Mouse (Mus musculus): ENCODE results near the gene Exoc3l4. TPM values are rescaled to one million over a fixed set of nuclear protein-coding genes. Genes with fewer than 3 reads are reported as not detected.

Exoc3l4 gene
- polyA plus RNA-seq, 1 experiment, result 23.2 TPM

- TF ChIP-seq CEBPB (IDR thresholded peaks at IDR 0.05; ENCODE audit: insufficient read depth, poor library complexity, severe bottlenecking) (no peak), SRF (IDR thresholded peaks at IDR 0.05; ENCODE audit: control insufficient read depth, insufficient read length, low read depth) (no peak), MYOD1 (IDR thresholded peaks at IDR 0.05; ENCODE audit: control insufficient read depth in 1 of 3, insufficient read length in 2 of 3, low read depth in 2 of 3) (no peak), REST (IDR thresholded peaks at IDR 0.05; ENCODE audit: insufficient read depth, insufficient read length) (no peak), POLR2A (IDR thresholded peaks at IDR 0.05; ENCODE audit: insufficient read length, low read depth) (no peak), TCF12 (IDR thresholded peaks at IDR 0.05; ENCODE audit: insufficient read depth, poor library complexity, severe bottlenecking) (no peak), POLR2AphosphoS2 (IDR thresholded peaks at IDR 0.05; ENCODE audit: insufficient read length, low read depth) (no peak), MYOG (IDR thresholded peaks at IDR 0.05; ENCODE audit: control insufficient read depth in 1 of 3, insufficient read depth in 1 of 3, insufficient read length in 2 of 3, low read depth in 2 of 3) (no peak)
- Histone ChIP-seq H3K4me2 (ENCODE audit: low read depth) (no peak overlapping the region), H3K36me3 (ENCODE audit: control insufficient read depth, insufficient read depth) (no peaks in the 10 kb centered on the region), H3K27me3 (ENCODE audit: control insufficient read depth, insufficient read depth, insufficient read length) (no peaks in the 10 kb centered on the region), H3K79me2 (ENCODE audit: control insufficient read depth, insufficient read depth) (no peaks in the 10 kb centered on the region), H3K4me3 (no peak overlapping the region), H3ac (ENCODE audit: control insufficient read depth, insufficient read length) (no peak overlapping the region)
Observed at GRCm38 (mm10) chr12:111424547-111424946, 7.7 kb downstream of the Exoc3l4 start.

- H3K36me3 ChIP-seq (ENCODE audit: control insufficient read depth, insufficient read depth), result no peaks in the 10 kb centered on the region
- no peak overlapping the region for H3K4me3 ChIP-seq
- H3K27me3 ChIP-seq (ENCODE audit: control insufficient read depth, insufficient read depth, insufficient read length), result no peaks in the 10 kb centered on the region
- no peaks in the 10 kb centered on the region for H3K79me2 ChIP-seq (ENCODE audit: control insufficient read depth, insufficient read depth)
- no peak overlapping the region for H3ac ChIP-seq (ENCODE audit: control insufficient read depth, insufficient read length)
- TF ChIP-seq TCF3 (IDR thresholded peaks at IDR 0.05; ENCODE audit: insufficient read length, low read depth) (no peak), CEBPB (IDR thresholded peaks at IDR 0.05; ENCODE audit: insufficient read depth, poor library complexity, severe bottlenecking) (no peak), SRF (IDR thresholded peaks at IDR 0.05; ENCODE audit: control insufficient read depth, insufficient read length, low read depth) (no peak), MYOG (IDR thresholded peaks at IDR 0.05; ENCODE audit: control insufficient read depth in 1 of 3, insufficient read depth in 1 of 3, insufficient read length in 2 of 3, low read depth in 2 of 3) (no peak), E2F4 (IDR thresholded peaks at IDR 0.05; ENCODE audit: insufficient read depth) (no peak), TCF12 (IDR thresholded peaks at IDR 0.05; ENCODE audit: insufficient read depth, poor library complexity, severe bottlenecking) (no peak), POLR2A (IDR thresholded peaks at IDR 0.05; ENCODE audit: insufficient read length, low read depth) (no peak), MAX (IDR thresholded peaks at IDR 0.05; ENCODE audit: low read depth) (no peak), MYOD1 (IDR thresholded peaks at IDR 0.05; ENCODE audit: control insufficient read depth in 1 of 3, insufficient read length in 2 of 3, low read depth in 2 of 3) (no peak), POLR2AphosphoS2 (IDR thresholded peaks at IDR 0.05; ENCODE audit: insufficient read length, low read depth) (no peak), REST (IDR thresholded peaks at IDR 0.05; ENCODE audit: insufficient read depth, insufficient read length) (no peak), USF1 (IDR thresholded peaks at IDR 0.05; ENCODE audit: low read depth) (no peak)
- peak overlapping the region; percentile 78 for H3K4me2 ChIP-seq (ENCODE audit: low read depth)
Observed at GRCm38 (mm10) chr12:111425258-111425657, 8.4 kb downstream of the Exoc3l4 start.

GRCm38 (mm10) chr12:111425789-111426460, 9.1 kb downstream of the Exoc3l4 start:
- Histone ChIP-seq H3K79me2 (ENCODE audit: control insufficient read depth, insufficient read depth) (no peaks in the 10 kb centered on the region), H3K36me3 (ENCODE audit: control insufficient read depth, insufficient read depth) (no peaks in the 10 kb centered on the region), H3K27me3 (ENCODE audit: control insufficient read depth, insufficient read depth, insufficient read length) (no peaks in the 10 kb centered on the region), H3ac (ENCODE audit: control insufficient read depth, insufficient read length) (no peak overlapping the region), H3K4me3 (no peak overlapping the region), H3K4me2 (ENCODE audit: low read depth) (peak overlapping the region; percentile 78)
- TF ChIP-seq MAX (IDR thresholded peaks at IDR 0.05; ENCODE audit: low read depth), result no peak
- TF ChIP-seq SRF (IDR thresholded peaks at IDR 0.05; ENCODE audit: control insufficient read depth, insufficient read length, low read depth), result peak; percentile 31

GRCm38 (mm10) chr12:111427438-111428113, 10.8 kb downstream of the Exoc3l4 start:
- Histone ChIP-seq H3ac (ENCODE audit: control insufficient read depth, insufficient read length) (no peak overlapping the region), H3K27me3 (ENCODE audit: control insufficient read depth, insufficient read depth, insufficient read length) (no peaks in the 10 kb centered on the region), H3K4me2 (ENCODE audit: low read depth) (no peak overlapping the region), H3K36me3 (ENCODE audit: control insufficient read depth, insufficient read depth) (no peaks in the 10 kb centered on the region), H3K4me3 (no peak overlapping the region), H3K79me2 (ENCODE audit: control insufficient read depth, insufficient read depth) (no peaks in the 10 kb centered on the region)
- no peak for TF ChIP-seq E2F4 (IDR thresholded peaks at IDR 0.05; ENCODE audit: insufficient read depth)
- TF ChIP-seq MAX (IDR thresholded peaks at IDR 0.05; ENCODE audit: low read depth), result no peak
- no peak for TF ChIP-seq REST (IDR thresholded peaks at IDR 0.05; ENCODE audit: insufficient read depth, insufficient read length)
- no peak for TF ChIP-seq MYOD1 (IDR thresholded peaks at IDR 0.05; ENCODE audit: control insufficient read depth in 1 of 3, insufficient read length in 2 of 3, low read depth in 2 of 3)
- TF ChIP-seq POLR2A (IDR thresholded peaks at IDR 0.05; ENCODE audit: insufficient read length, low read depth), result no peak
- TF ChIP-seq CEBPB (IDR thresholded peaks at IDR 0.05; ENCODE audit: insufficient read depth, poor library complexity, severe bottlenecking), result no peak
- TF ChIP-seq TCF12 (IDR thresholded peaks at IDR 0.05; ENCODE audit: insufficient read depth, poor library complexity, severe bottlenecking), result no peak
- TF ChIP-seq SRF (IDR thresholded peaks at IDR 0.05; ENCODE audit: control insufficient read depth, insufficient read length, low read depth), result no peak
- TF ChIP-seq TCF3 (IDR thresholded peaks at IDR 0.05; ENCODE audit: insufficient read length, low read depth), result no peak
- TF ChIP-seq MYOG (IDR thresholded peaks at IDR 0.05; ENCODE audit: control insufficient read depth in 1 of 3, insufficient read depth in 1 of 3, insufficient read length in 2 of 3, low read depth in 2 of 3), result no peak
- TF ChIP-seq USF1 (IDR thresholded peaks at IDR 0.05; ENCODE audit: low read depth), result no peak
- no peak for TF ChIP-seq POLR2AphosphoS2 (IDR thresholded peaks at IDR 0.05; ENCODE audit: insufficient read length, low read depth)
